Mouse (Mus musculus) CH12F3 (cell line): ENCODE data around the gene Atp6v1g2.

Experiments used
- in situ Hi-C: fragments of 300-500 bp; cut with MboI; formaldehyde crosslinking; loops from 2 replicates; pipeline ENCODE4 v1.14.3; 2020; ENCODE audit warnings: low sequenced_read_pairs

Atp6v1g2 gene

GRCm38 (mm10) chr17:35278049-35278448 lies 44.6 kb downstream of the Atp6v1g2 start:
- in situ Hi-C loops, result no loop called here

GRCm38 (mm10) chr17:35278957-35279688 lies 45.7 kb downstream of the Atp6v1g2 start:
- in situ Hi-C loops, result no loop called here

GRCm38 (mm10) chr17:35280276-35280675 lies 46.8 kb downstream of the Atp6v1g2 start:
- in situ Hi-C loops, result no loop called here

- in situ Hi-C loops, result no loop called here
Observed at GRCm38 (mm10) chr17:35285431-35285830, 52.0 kb downstream of the Atp6v1g2 start.
